Mouse (Mus musculus) layer of hippocampus, adult 9-11 months (tissue): ENCODE measurements around the gene Slc10a6.

Experiments used
- DNase-seq: peaks from one replicate; pipeline ENCODE4 v3.0.0; 2022

Slc10a6 gene

DNA sequence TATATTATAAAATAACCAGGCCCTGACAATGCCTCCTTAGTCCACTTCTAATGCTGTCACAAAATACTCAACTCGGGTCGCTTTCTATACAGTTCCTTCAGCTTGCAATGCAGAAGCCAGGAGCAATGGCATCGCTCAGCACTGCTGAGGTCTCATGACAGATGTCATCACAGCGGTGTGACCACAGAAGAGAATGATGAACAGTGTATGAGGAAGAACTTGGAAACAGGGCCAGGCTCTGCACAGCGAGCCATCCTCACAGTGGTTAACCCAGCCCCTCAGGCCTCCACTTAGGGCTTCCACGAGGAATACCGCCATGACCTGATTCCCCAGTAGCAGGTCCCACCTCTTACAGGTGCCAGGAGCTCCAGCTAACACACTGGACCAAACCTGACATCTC, 14.8 kb downstream of the Slc10a6 start:
- no peak for DNase-seq

DNA sequence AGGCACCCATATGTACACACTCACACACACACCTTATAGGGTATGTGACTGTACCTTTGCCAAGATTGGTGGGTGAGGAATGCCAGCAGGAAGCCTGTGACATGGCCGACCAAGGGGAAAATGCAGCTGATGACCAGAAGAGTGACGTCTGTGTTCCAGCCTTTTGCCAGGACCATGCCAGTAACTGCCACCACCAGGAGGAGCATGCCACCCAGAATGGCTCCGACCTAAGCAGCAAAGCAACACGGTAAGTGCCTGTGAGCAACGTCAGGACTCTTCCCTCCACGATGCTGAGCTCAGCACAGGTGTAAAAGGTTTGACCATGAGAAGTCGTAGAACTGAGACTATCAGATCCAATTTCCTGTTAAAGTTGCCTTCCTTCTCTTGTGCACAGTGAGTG, 16.9 kb downstream of the Slc10a6 start:
- DNase-seq: no peak

DNA sequence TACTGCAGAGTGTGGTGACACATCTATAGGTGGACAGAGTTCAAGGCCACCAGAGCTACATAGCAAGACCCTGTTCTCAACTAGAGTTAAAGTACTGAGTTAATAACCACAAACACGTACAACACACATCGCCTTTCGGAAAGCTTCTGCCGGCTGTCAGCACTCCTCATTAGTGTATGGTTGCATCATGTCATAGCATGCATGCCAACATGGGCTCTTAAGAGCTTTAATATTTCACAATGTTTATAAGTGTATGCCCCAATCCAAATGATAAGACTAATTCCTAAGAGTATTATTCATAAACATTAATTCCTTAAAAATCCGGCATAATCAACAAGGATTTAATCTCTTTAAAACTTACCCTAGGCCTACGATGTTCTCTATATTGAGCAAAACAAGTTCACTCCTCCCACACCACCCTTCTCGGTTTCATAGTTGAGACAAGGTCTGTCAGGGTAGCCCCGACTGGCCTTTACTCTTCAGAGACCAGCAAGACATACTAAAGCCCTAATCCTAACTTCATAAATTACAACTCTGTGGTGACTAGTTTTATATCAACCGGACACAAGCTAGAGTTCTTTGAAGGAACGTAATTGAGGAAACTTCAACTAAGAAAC, 18.2 kb downstream of the Slc10a6 start:
- DNase-seq: no peak

DNA sequence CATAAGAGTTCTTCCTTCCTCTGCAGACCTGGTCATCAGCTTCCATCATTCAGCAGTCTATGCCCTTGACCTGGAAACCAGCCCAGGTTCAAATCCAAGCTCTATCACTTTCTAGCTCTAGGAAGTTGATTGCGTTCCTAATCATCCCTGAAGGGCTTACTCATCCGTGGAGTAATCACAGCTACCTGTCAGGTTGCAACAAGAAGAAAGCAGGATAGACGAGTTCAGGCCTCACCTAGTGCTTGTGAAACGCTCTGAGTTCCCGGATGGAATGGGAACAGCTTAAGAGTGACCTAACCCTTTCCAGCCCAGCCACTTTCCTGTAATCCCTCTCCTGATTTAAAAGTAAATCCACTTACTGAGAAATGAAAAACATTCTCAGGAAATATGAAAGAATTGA, 19.1 kb downstream of the Slc10a6 start:
- no peak for DNase-seq

DNA sequence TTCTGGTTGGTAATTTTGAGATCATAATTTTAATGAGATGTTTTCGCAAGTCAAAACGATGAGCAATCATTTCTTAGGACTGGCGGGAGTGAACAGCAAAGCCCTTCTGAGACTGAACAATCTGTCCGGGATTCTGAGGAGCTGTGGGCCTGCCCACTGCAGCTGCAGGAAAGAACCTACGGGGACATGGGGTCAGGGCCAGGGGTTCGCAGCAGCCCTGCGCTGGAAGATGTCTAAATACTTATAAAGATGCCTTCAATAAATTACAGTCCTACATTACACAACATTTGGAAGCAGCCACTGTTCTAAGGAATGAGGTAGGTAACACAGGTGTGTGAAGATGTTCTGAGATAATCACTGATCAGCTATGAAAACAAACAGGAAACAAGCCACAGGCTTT, 23.5 kb downstream of the Slc10a6 start:
- DNase-seq: no peak

DNA sequence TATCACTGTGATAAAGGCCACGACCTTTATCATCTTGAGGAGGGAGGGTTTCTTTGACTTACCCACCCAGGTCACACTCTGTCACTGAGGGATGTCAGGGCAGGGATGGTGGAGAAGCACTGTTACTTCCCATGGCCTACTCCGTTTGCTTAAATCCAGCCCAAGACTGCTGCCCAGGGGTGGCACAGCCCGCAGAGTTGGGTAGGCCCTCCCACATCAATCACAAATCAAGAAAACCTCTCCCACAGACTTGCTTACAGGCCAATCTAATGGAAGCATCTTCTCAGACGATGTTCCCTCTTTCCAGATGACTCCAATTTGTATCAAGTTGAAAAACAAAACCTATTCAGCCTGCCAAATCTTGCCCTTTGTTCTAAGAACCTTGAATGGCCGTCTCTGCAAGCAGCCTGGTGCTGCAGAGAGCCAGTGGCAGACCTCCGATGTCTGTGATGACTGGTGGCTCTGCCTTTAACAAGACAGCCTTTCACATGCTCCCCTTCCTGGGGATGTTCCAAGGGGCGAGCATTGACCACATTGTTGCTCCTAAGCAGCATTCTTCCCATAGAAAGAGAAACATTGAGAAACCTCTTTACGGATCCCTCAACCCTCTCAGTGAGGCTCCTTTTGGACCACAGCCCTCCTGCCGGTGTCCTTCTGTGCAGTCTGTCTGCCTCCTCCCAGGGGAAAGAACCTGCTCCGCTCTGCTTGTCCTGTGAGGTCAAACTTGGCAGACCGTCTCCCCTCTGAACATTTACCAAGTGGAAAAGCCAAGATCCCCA, 25.9 kb downstream of the Slc10a6 start:
- no peak for DNase-seq

DNA sequence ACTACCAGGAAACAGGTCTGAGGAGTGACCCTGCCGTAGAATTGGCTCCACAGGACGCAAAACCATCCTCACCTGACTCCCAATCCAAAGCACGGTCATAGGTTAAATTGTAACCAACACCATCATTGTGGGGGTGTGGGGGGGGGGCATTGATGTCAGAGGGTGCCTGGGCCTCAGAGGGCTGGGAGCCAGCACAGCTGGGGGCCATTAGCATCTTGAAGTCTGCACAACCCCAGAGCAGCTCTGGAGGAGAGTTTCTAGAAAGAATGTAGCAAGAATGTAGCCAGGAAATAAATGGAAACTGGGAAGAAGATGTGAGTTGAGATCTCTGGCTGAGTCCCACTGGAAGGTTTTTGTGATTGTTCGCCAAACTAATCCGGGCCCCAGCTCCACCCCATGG, 30.3 kb downstream of the Slc10a6 start:
- no peak for DNase-seq

DNA sequence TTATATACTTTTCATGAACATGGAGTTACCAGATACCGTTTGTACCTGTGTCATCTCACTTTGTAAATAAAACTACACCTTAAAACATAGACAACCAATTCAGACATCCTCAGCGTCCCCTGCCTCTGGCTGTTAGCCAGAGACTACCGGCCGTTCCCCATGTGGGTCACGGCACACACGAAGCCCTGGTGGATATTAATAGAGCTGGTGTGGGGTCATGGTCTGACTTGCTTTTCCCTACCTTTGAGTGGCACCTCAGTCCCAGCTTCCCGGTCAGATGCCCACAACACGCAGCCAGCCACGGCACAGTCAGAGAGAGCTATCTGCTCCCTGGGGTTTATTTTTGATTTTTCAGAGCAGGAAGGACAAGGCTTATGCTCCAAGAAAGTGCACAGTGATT, 30.9 kb downstream of the Slc10a6 start:
- no peak for DNase-seq

DNA sequence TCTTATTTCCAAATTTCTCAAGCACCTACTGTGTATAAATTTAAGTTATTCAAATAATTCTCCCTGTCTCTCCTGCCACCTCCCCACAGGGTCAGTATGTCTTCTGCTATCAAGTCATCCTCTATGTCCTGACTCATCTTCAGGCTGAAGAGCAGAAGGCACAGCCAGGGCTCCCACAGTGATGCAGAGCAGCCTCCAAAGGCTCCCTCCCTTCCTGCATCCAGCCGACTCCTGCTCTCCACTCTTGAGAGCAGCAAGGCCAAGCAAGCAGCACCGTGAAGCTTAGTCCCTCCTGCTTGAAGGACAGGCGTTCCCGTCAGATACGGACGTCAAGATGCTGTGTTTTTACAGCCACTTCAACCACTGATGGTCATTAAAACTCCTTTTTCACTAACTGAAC, 31.6 kb downstream of the Slc10a6 start:
- no peak for DNase-seq

DNA sequence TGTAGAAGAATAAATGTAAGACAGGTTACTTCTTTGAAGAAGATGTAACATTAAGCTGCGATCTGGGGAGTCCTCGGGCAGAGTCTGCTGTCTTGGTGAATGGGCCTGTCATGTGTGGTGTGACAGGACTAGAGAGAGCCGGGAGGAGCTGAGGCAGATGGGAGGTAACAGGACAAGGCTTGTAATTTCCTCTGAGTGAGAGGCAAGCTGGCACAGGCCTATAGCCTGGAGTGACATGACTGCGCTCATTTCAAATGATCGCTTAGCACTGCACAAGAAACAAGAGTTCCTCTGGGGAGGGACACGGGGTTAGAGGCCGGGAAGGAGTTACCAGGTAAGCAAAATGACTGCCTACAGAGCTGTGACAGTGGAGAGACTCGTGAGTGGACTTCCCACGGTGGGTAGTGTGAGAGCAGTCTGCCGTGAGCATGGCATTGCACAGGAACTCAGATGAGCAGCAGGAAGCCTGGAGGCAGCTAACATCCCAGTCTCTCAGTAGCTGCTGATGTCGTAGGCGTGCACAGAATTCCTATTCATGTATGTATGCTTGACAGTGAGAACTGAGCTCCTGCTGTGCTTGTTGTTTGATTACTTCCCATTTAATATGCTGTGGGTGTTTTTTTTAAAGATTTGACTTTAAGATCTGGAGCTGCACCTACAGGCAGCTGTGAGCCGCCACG, 32.6 kb downstream of the Slc10a6 start:
- no peak for DNase-seq

DNA sequence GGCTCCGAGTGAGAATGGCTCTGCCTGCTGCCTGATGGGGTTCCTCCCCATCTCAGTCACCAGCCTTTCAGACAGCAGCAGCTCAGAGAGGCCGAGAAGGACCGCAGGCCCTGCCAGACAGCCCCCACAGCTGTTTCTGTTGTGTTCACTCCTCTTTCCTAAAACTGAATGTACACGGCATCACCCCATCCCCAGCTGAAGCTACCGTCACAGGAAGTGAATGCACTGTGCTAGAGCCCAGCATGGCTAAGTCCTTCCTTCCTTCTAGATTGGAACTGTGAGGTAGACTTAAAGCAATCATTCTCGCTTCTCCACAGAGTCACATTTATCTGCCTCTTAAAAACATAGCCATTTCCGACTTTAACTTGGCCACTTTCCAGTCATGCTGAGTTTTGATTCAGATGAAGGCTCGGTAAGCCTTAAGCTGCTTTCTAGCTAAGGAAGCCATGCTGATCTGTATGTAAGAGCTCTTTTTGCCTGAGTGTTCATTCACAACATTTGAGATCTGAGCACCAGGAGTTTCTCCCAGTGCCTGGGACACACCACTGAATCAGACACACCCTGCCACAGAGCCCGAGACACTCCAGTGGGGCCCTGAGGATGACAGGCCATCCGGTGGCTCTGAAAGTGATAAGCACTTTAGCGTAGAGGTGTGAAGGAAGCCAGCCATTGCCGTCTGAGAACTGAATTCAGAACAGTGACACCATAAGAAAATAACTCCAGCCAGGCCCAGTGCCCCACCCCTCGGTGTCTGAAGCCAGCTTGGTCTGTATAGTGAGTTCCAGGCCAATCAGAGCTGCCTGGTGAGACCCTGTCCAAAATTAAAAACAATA, 33.6 kb downstream of the Slc10a6 start:
- no peak for DNase-seq

DNA sequence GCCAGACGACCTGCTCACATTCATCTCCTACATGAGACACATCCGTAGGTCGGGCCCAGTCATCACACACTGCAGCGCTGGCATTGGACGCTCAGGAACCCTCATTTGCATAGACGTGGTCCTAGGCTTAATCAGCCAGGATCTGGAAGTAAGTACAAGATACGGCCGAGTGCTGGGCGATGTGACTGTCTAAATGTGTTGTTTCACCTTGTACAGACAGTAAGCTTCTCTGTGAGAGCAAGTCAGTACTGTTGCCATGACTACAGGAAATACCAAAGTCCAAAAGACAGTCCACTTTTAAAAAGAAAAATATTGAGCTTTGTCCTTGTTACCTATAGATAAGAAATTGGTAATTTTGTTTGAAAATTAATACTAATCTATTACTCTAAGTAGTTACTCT, 35.6 kb downstream of the Slc10a6 start:
- no peak for DNase-seq

DNA sequence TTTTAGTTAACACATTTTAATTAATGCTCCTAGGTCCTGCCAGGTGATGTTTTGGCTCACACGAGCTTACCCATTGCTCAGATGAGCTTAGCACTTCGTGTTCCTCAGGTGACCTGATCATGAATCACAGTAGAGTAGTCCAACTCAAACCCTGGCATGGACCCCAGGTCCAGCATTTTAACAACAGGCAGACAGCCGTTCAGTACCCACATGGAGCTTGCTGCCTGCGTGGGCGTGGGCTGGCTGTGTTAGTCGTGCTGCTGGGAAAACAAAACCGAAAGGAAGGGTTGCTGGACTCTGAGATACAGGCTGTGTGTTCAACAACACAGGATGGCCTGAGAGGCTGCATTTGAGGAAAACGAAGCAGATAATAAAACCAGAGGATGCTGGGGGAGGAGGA, 36.5 kb downstream of the Slc10a6 start:
- peak; percentile 22 for DNase-seq

DNA sequence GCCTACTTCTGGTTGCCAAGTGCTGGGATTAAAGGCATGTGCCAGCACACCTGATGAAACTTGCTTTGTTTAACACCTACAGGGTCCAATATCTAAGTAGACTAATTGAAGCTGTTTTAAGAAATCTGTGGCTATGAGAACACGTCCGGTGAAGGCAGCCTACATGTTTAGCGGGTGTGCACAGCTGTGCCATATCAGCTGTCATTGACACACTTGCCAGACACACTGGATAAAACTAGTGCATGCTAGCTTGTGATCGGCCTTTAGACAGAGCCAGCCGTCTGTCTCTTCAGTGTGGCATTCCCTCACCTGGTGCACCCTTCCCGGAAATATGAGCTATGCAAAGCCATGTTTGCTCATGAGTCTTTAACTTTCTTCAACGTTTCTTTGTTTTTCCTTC, 37.4 kb downstream of the Slc10a6 start:
- DNase-seq: no peak

DNA sequence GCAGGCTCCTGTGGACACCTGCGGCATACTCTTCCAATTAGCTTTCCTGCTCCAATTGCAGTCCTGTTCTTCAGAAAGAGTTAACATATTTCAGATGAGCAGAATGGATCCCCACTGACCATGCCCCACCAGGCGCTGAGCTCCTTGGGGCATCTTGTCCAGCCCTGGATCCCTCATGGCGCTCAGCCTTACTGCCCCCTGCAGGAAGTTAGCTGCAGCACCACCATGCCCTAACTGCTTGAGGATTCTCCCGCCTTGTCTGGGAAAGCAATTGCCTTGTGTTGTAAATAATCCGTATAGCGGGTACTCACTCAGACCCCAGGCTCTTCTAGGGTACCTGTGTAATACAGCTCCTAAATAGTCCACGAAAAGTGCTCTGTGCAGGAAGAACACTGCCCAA, 42.0 kb downstream of the Slc10a6 start:
- no peak for DNase-seq

DNA sequence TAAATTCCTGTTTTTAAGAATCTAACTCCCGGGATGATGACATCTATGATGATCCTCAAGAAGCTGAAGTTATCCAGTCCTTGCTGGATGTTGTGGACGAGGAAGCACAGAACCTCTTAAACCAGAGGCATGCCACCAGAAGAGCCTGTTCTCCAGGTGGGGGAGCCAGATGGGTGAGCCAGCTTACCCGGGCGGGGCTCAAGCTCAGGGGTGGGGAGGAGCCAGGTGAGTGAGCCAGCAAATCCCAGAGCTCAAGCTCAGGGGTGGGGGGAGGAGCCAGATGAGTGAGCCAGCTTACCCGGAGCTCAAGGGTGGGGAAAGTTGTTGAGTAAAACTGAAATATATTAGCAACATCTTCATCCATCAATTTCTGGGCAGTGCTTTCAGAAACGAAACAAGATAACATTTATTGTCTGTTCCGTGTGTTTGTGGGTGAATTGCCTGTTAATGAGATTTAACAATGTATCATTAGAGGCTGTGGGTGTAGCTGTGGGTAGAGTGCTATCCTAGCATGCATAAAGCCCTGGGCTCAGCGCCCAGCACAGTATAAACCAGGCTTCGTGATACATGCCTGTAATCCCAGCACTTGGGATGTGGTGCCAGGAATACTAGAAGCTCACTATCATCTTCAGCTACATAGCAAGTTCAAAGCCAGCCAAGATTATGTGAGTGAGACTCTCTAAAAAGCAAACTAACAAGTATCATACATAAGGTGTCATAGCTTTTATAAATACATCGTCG, 49.4 kb downstream of the Slc10a6 start:
- DNase-seq: peak; percentile 52

DNA sequence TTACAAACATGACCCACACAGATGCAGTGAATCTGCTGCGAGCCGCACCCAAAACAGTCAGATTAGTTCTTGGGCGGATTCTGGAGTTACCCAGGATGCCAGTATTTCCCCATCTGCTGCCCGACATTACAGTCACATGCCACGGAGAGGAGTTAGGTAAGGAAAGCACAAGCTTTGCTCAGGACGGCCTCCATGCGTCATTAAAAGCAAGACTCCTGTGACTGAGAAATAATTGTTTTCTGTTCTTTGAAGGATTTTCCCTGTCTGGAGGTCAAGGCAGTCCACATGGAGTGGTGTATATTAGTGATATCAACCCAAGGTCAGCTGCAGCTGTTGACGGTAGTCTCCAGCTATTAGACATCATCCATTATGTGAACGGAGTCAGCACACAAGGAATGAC, 59.8 kb downstream of the Slc10a6 start:
- DNase-seq: no peak

DNA sequence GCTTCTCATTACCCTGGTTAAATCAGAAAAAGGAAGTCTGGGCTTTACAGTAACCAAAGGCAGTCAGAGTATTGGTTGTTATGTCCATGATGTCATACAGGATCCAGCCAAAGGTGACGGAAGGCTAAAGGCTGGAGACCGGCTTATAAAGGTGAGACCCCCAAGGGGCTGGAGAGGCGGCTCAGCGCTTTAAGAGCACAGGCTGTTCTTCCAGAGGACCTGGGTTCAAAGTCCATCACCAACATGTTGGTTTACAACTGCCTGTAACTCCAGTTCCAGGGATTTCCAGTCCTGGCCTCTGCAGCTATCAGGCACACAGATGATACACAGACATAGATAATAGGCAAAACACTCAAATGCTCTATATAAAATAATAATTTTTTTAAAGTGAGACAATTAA, 61.2 kb downstream of the Slc10a6 start:
- DNase-seq: no peak

DNA sequence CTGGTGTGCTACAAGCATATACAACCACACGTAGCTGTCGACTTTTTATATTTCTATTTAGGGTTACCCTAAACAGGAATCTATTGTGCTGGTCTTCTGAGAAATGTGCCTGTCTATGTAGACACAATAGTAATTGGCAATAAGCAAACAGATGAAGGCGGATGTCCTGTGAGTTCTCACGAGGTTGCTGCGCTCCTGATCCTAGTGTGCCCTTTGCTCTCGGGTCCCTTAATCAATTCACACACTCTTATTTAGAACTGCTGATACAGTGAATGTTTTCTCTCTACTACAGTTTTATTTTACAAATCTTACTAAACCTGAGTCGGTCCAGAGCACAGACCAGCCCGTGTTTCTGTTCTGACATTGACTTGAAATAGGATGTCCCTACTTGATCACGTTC, 68.7 kb downstream of the Slc10a6 start:
- DNase-seq: no peak
